Mouse (Mus musculus) hindbrain, embryonic 10.5 days (tissue): ENCODE measurements around the gene Isyna1. TPM values are rescaled to one million over a fixed set of nuclear protein-coding genes. Genes with fewer than 3 reads are reported as not detected.

ENCODE experiments used
- DNase-seq: peaks from one replicate; pipeline ENCODE4 v3.0.0-alpha.2; 2017; ENCODE audit warnings: low spot score
- H3K27ac ChIP-seq: fragments of 300-500 bp; sonication (generic); 2 replicates; pipeline ENCODE4 v1.5.1; 2016; ENCODE audit warnings: mild to moderate bottlenecking, moderate library complexity
- H3K27me3 ChIP-seq: fragments of 300-500 bp; sonication (generic); 2 replicates; pipeline ENCODE4 v1.6.1; 2016; ENCODE audit warnings: mild to moderate bottlenecking; ENCODE audit not compliant: poor library complexity, insufficient read depth, severe bottlenecking
- H3K36me3 ChIP-seq: fragments of 300-500 bp; sonication (generic); 2 replicates; pipeline ENCODE4 v1.6.1; 2016; ENCODE audit warnings: mild to moderate bottlenecking, moderate library complexity
- H3K4me1 ChIP-seq: fragments of 300-500 bp; sonication (generic); replicated peaks from 2 replicates; pipeline ENCODE4 v1.6.1; 2016; ENCODE audit warnings: mild to moderate bottlenecking
- H3K4me3 ChIP-seq: fragments of 300-500 bp; sonication (generic); 2 replicates; pipeline ENCODE4 v1.5.1; 2016; ENCODE audit warnings: mild to moderate bottlenecking, moderate library complexity
- H3K9me3 ChIP-seq: fragments of 300-500 bp; sonication (generic); 2 replicates; pipeline ENCODE4 v1.6.1; 2016; ENCODE audit warnings: mild to moderate bottlenecking, moderate library complexity
- WGBS: fragments of 180-500 bp; shearing (Covaris S2); methylation state at CpG from one replicate; pipeline ENCODE4 v1.1.7; 2016; 5-methylcytosine and 5-hydroxymethylcytosine counted together
- polyA plus RNA-seq: library from polyadenylated mRNA; unstranded; fragments of >200 nt; fragmentation: Nextera tagmentation; extraction: Ambion mirVana; gene quantifications from 2 replicates; pipeline ENCODE4 v1.2.1, GENCODE M21; 2016

Gene Isyna1
- polyA plus RNA-seq, 1 experiment from 2014 or later = 158 TPM

DNA sequence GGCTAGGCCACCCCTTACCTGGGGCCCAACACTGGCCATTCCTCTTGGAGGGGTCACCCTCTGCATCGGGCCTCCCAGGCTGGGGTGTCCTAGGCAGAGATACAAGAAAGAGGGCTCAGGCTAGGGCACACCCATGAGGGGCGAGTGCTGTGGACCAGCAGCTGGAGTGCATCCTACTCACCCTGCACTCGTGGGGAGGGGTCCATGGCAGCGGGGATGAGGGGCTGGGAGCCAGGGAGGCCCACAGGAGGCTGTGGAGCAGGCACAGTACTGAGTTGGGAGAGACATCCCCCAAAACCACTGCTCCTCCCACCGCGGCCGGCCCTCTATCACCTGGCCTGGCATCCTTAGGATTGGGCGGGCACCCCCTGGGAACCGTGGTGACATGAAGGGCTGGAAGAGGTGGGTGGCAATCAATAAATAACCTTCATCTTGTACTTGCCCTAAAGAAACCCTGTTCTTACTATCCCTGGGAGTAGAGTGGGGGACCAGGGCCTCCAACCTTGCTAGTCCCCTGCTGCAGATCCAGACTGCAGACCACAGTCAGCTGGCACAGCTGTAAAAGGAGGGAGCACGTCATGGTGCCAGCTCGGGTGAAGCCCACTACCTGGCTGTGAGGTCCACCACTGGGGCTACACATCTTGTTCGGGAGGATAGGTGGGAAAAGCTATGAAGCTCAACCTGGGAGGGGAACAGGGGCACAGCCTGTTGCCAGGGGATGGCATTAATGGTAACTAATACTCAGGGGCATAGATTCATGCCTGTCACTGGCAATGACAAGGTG is 5.5 kb downstream of the Isyna1 start:
- peaks cover 52% of the 10 kb centered on the region for H3K27me3 ChIP-seq

GRCm38 (mm10) chr8:70600473-70601270 is 6.5 kb downstream of the Isyna1 start:
- 9% methylated on average over 10 of the region's 10 CpGs for WGBS
- peak; percentile 76 for DNase-seq
- Histone ChIP-seq H3K27me3 (peaks cover 47% of the 10 kb centered on the region), H3K4me3 (peak overlapping the region; percentile 45), H3K4me1 (peaks cover 92% of the 10 kb centered on the region), H3K36me3 (peaks cover 51% of the 10 kb centered on the region), H3K27ac (peak overlapping the region; percentile 87), H3K9me3 (peaks cover 10% of the 10 kb centered on the region)

More for the DNA sequence above, 5.5 kb downstream of the Isyna1 start:
- Histone ChIP-seq H3K4me1 (peaks cover 92% of the 10 kb centered on the region), H3K4me3 (peak overlapping the region; percentile 57), H3K27ac (peak overlapping the region; percentile 87), H3K36me3 (peaks cover 52% of the 10 kb centered on the region), H3K9me3 (peaks cover 10% of the 10 kb centered on the region)
- 86% methylated on average over 12 of the region's 12 CpGs for WGBS
- DNase-seq = no peak

DNA sequence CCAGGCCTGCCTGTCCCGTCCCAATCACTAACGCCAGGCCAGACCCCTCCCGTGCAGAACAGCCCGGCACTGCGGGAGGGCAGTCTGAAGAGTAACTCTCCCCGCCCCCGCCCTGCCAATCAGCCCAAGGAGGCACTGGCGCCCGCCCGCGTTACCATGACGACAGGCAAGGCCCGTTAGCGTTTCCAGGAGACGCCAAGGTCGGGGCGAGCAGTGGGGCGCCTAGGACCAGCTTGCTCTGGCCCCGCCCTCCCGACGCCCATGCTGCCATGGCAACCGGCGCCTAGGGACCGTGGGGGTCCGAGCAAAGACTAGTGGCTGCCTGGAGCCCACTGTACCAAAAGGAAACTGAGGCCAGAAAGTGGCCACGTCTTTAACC is 7.1 kb downstream of the Isyna1 start:
- peaks cover 45% of the 10 kb centered on the region for H3K36me3 ChIP-seq

DNA sequence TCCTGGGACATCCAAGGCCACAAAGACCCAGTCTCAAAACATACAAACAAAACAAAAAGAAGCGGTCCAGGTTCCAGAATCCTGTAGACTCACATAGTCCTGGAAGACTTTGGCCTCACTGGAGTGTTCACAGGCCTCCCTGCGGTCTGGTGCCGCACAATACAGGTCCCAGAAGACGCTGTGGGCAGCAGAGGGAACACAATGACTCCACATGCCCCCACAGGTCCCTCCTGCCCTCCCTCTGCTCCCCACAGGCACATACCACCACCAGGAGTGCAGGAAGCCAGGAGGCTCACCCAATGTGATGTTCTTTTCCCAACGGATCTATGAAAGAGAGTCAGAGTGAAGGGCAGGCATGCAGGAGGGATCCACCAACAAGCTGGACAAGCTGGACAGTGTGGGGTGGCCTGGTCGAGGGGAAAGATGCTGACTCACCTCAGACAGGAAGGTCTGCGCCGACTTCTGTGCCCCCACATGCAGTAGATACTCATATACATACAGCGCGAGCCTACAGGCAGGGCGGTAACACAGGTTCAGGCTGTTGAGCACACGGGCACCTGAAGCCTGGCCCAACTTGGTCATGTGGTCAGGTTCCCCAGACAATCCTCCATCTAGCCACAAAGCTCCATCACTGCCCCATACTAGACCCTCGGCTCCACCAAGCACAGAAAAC is 8.1 kb downstream of the Isyna1 start:
- Histone ChIP-seq H3K27ac (peak overlapping the region; percentile 87), H3K36me3 (peaks cover 35% of the 10 kb centered on the region), H3K9me3 (peaks cover 10% of the 10 kb centered on the region), H3K27me3 (peaks cover 45% of the 10 kb centered on the region), H3K4me1 (peaks cover 91% of the 10 kb centered on the region), H3K4me3 (no peak overlapping the region)
- no peak for DNase-seq
- 90% methylated on average over 13 of the region's 13 CpGs for WGBS

More for the DNA sequence above, 7.1 kb downstream of the Isyna1 start:
- peaks cover 10% of the 10 kb centered on the region for H3K9me3 ChIP-seq
- peak overlapping the region; percentile 87 for H3K27ac ChIP-seq
- DNase-seq = peak; percentile 97
- WGBS = under 1% methylated on average over 26 of the region's 26 CpGs
- H3K4me3 ChIP-seq = peak overlapping the region; percentile 45
- H3K4me1 ChIP-seq = peaks cover 91% of the 10 kb centered on the region
- peaks cover 46% of the 10 kb centered on the region for H3K27me3 ChIP-seq

GRCm38 (mm10) chr8:70604558-70604957 is 10.4 kb downstream of the Isyna1 start:
- Histone ChIP-seq H3K27ac (peak overlapping the region; percentile 66), H3K27me3 (peaks cover 46% of the 10 kb centered on the region), H3K36me3 (peaks cover 22% of the 10 kb centered on the region), H3K4me1 (peaks cover 91% of the 10 kb centered on the region), H3K9me3 (peaks cover 10% of the 10 kb centered on the region), H3K4me3 (0 out of 2 replicates have a peak overlapping the region, but pooled peaks have one; percentile 7)
- 85% methylated on average over 7 of the region's 7 CpGs for WGBS
- no peak for DNase-seq

DNA sequence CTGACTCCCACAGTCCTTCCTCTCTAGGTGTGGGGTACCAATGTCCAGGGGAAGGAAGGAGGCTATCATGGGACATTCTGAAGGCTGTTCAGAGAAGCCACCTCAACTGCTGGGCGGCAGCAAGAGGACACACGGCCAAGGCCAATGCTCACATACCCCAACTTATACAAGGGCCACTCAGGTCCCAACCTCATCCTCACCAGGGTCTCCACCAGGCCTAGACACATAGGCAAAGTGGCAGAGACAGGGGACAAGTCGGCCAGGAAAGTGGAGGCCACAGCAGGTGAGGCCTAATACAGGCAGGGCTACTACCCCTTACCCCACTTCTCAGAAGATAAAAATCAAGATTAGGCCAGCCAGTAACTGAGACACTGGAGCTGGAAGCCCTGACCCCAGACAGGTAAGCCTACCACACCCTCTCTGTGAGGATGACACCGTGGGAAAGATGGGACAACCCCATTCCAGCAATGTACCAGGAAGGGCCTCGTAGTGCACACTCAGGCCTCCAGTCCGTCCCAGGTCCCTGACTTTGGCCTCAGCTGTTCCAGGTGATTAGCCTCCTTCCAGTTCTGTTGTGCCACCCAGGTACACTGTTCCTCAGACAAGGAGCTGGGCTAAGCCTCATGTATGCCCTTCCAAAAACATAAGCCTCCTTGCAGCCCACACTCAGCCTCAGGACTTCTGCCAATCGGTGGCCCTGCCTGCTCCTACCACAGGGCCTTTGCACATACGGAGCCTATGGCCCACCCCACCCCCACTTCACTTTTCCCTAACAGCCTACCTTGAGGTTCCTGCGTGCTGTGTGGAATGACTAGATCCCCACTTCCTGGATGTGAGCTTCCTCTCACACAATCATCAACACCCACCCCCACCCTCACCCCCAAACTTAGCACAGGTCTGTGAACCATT is 12.0 kb downstream of the Isyna1 start:
- Histone ChIP-seq H3K36me3 (peaks cover 21% of the 10 kb centered on the region), H3K27me3 (peaks cover 40% of the 10 kb centered on the region), H3K9me3 (peaks cover 10% of the 10 kb centered on the region), H3K27ac (peak overlapping the region; percentile 94; the same call in 1 of the 2 replicates), H3K4me3 (peak overlapping the region; percentile 80; the same call in 1 of the 2 replicates), H3K4me1 (peaks cover 91% of the 10 kb centered on the region)
- no peak for DNase-seq
- WGBS = 85% methylated on average over 9 of the region's 9 CpGs

GRCm38 (mm10) chr8:70606780-70607602 is 12.8 kb downstream of the Isyna1 start:
- peak overlapping the region; percentile 94 for H3K27ac ChIP-seq
- DNase-seq = no peak
- H3K9me3 ChIP-seq = peaks cover 6% of the 10 kb centered on the region
- H3K4me3 ChIP-seq = peak overlapping the region; percentile 80
- peaks cover 43% of the 10 kb centered on the region for H3K27me3 ChIP-seq
- H3K36me3 ChIP-seq = peaks cover 17% of the 10 kb centered on the region
- H3K4me1 ChIP-seq = peaks cover 91% of the 10 kb centered on the region
- 66% methylated on average over 18 of the region's 18 CpGs for WGBS

- H3K27me3 ChIP-seq = peaks cover 43% of the 10 kb centered on the region
- WGBS = 32% methylated on average over 6 of the region's 6 CpGs
- DNase-seq = no peak
- H3K4me1 ChIP-seq = peaks cover 85% of the 10 kb centered on the region
- peaks cover 2% of the 10 kb centered on the region for H3K9me3 ChIP-seq
- H3K36me3 ChIP-seq = peaks cover 12% of the 10 kb centered on the region
- H3K4me3 ChIP-seq = peak overlapping the region; percentile 80
- H3K27ac ChIP-seq = peak overlapping the region; percentile 94
These were observed 13.4 kb downstream of the Isyna1 start for GRCm38 (mm10) chr8:70607603-70607897.

GRCm38 (mm10) chr8:70607898-70608748 is 13.9 kb downstream of the Isyna1 start:
- DNase-seq = peak; percentile 65
- H3K4me3 ChIP-seq = peak overlapping the region; percentile 80
- peaks cover 43% of the 10 kb centered on the region for H3K27me3 ChIP-seq
- no peaks in the 10 kb centered on the region; the same call in 1 of the 2 replicates for H3K9me3 ChIP-seq
- peaks cover 80% of the 10 kb centered on the region for H3K4me1 ChIP-seq
- WGBS = 2% methylated on average over 84 of the region's 84 CpGs
- peak overlapping the region; percentile 94 for H3K27ac ChIP-seq
- peaks cover 6% of the 10 kb centered on the region; the same call in 1 of the 2 replicates for H3K36me3 ChIP-seq

- 7% methylated on average over 26 of the region's 26 CpGs for WGBS
- H3K27ac ChIP-seq = peak within 1 kb of the TSS; percentile 94
- DNase-seq = no peak
- H3K4me3 ChIP-seq = peak within 1 kb of the TSS; percentile 80
- H3K27me3 ChIP-seq = peaks cover 42% of the 10 kb centered on the region
- peaks cover 84% of the 10 kb centered on the region for H3K4me1 ChIP-seq
- no peaks in the 10 kb centered on the region for H3K9me3 ChIP-seq
- H3K36me3 ChIP-seq = 0 out of 2 replicates have a peak, but pooled peaks cover 3% of the 10 kb centered on the region
These were observed 14.7 kb downstream of the Isyna1 start, which contains the start of gene Ssbp4 for GRCm38 (mm10) chr8:70608749-70609367. Gene Ssbp4 (minus strand): TSS chr8:70608872.
